Mouse (Mus musculus): ENCODE measurements at regions not wholly inside any gene's neighbourhood (a gene's known extent, or its start where the extent isn't known, plus 50 kb on each side); places are given as distances from the start of the nearest gene placed in this dataset.

- DNase-seq (ENCODE audit: low spot score in 2 of 2), result peak; percentile 4 to 20
Measured at GRCm38 (mm10) chr3:118248768-118249167, 313.2 kb upstream of the Dpyd start.

- DNase-seq (ENCODE audit: low spot score in 2 of 2), result no peak
Measured at GRCm38 (mm10) chr3:118275917-118276316, 286.0 kb upstream of the Dpyd start.

DNA sequence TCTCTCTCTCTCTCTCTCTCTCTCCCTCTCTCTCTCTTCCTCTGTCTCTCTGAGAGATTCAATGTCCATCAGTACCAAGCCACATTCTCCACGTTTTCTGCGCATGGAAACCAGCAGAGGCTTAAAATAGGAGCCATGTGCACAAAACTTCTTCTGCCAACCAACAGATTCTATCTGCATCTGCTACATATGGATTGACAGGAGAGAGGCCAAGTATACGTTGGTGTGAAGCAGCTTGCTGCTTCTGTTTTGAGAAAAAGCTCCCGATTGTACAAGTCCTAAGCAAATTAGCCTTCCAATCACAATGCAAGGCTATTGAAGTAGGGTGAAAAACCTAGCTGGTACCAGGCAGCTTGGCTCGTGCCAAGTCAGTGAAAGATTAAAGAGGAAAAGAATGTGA is 283.7 kb upstream of the Dpyd start:
- DNase-seq (ENCODE audit: low spot score in 2 of 2), result peak; percentile 7 to 18

GRCm38 (mm10) chr3:118286946-118287345 is 275.0 kb upstream of the Dpyd start:
- no peak for DNase-seq (ENCODE audit: low spot score in 2 of 2)

DNA sequence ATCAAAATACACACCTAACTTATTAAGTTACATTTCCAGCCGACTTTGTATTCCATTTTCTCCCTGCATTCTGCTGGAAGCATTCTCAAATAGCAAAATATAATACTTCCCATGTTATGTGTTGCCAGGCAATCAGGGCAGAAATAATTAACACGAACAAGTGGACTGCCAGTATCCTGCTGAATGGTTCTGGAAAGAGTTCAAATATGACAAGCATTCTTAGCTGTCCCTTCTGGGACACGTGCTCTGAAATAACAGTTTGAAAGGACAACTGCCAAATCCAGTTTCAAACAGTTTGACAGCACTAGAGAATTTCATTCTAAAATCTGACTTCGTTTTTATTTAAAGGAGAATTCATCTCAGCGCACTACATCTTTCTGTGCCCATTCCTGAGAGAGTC is 236.8 kb upstream of the Dpyd start:
- peak; percentile 3 to 7 for DNase-seq (ENCODE audit: low spot score in 2 of 2)

GRCm38 (mm10) chr3:118328237-118328636 is 233.7 kb upstream of the Dpyd start:
- no peak for DNase-seq (ENCODE audit: low spot score in 2 of 2)

GRCm38 (mm10) chr3:118329132-118329674 is 232.7 kb upstream of the Dpyd start:
- no peak for DNase-seq (ENCODE audit: low spot score in 2 of 2)

DNA sequence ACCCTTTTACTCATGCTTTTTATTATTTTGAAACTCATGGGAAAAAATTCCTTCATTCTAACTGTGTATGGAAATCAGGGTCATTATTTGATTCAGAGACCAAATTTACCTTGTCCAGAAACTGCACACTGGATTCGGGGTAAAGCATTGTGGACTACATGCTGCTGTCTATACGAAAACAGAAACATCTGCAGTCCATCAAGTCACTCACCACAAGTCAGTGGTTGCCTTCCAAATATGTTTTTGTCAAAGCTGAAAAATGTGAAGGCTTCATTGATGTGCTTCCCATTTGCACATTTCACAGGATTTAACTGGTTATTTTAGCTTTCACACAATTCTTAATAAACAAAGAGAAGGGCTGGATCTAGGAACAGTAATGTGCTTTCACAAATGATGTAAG is 230.4 kb upstream of the Dpyd start:
- DNase-seq (ENCODE audit: low spot score in 2 of 2), result no peak

DNA sequence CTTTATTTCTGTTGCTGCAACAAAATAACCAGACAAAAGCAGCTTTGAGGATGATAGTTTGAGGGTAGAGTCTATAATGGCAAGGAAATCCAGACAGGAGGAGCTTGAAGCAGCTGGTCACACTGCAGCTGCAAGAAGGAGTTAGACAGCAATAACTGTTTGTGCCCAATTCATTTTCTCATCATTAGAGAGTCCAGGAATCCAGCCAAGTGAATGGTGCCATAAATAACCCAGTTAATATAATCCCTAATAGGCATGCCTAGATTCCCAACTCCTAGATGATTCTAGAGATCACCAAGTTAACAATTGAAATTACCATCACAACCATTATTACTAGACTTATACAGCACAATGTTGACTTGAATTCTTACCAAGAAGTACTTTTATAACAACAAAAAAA is 223.2 kb upstream of the Dpyd start:
- no peak for DNase-seq (ENCODE audit: low spot score in 2 of 2)

GRCm38 (mm10) chr3:118361741-118362141 is 200.2 kb upstream of the Dpyd start:
- peak; percentile 23 to 35 for DNase-seq (ENCODE audit: low spot score in 2 of 2)

Data from layer of hippocampus, adult 8-10 months (tissue).